Mouse (Mus musculus) embryonic facial prominence, embryonic 14.5 days (tissue): ENCODE data around the gene Axdnd1. TPM values are rescaled to one million over a fixed set of nuclear protein-coding genes. Genes with fewer than 3 reads are reported as not detected.

Experiments
- ATAC-seq: fragments of 200-750 bp; cut with Nextera tagmentation; 2 replicates; pipeline ENCODE4 v1.8.0; 2017; ENCODE audit warnings: low read depth, moderate number of reproducible peaks, moderate TSS enrichment
- DNase-seq: peaks from one replicate; pipeline ENCODE4 v3.0.0-alpha.2; 2015; ENCODE audit warnings: low spot score
- H3K27ac ChIP-seq: fragments of 300-500 bp; sonication (generic); replicated peaks from 2 replicates; pipeline ENCODE4 v1.5.1; 2014; ENCODE audit warnings: low read depth, mild to moderate bottlenecking, low read length, moderate library complexity
- H3K27me3 ChIP-seq: fragments of 300-500 bp; sonication (generic); replicated peaks from 2 replicates; pipeline ENCODE4 v1.6.1; 2014; ENCODE audit warnings: low read length; ENCODE audit not compliant: control insufficient read depth, insufficient read depth
- H3K36me3 ChIP-seq: fragments of 300-500 bp; sonication (generic); 2 replicates; pipeline ENCODE4 v1.6.1; 2014; ENCODE audit warnings: low read length, mixed read lengths; ENCODE audit not compliant: control insufficient read depth, insufficient read depth
- H3K4me1 ChIP-seq: fragments of 300-500 bp; sonication (generic); 2 replicates; pipeline ENCODE4 v1.6.1; 2014; ENCODE audit warnings: antibody characterized with exemption, low read length; ENCODE audit not compliant: control insufficient read depth, insufficient read depth
- H3K4me2 ChIP-seq: fragments of 300-500 bp; sonication (generic); 2 replicates; pipeline ENCODE4 v1.6.1; 2014; ENCODE audit warnings: low read depth, mild to moderate bottlenecking, low read length, moderate library complexity, mixed read lengths
- H3K4me3 ChIP-seq: fragments of 300-500 bp; sonication (generic); 2 replicates; pipeline ENCODE4 v1.5.1; 2014; ENCODE audit warnings: low read depth, mild to moderate bottlenecking, low read length
- H3K9ac ChIP-seq: fragments of 300-500 bp; sonication (generic); 2 replicates; pipeline ENCODE4 v1.6.1; 2014; ENCODE audit warnings: low read depth, mild to moderate bottlenecking, low read length, moderate library complexity, mixed read lengths
- H3K9me3 ChIP-seq: fragments of 300-500 bp; sonication (generic); 2 replicates; pipeline ENCODE4 v1.6.1; 2016; ENCODE audit warnings: low read length; ENCODE audit not compliant: control insufficient read depth
- WGBS: fragments of 180-500 bp; shearing (Covaris S2); extraction: QIAGEN DNeasy Blood & Tissue Kit; methylation state at CpG from one replicate; pipeline ENCODE4 v1.1.7; 2014; 5-methylcytosine and 5-hydroxymethylcytosine counted together
- polyA plus RNA-seq: library from polyadenylated mRNA; unstranded; fragments of >200 nt; fragmentation: Nextera tagmentation; extraction: Ambion mirVana; gene quantifications from 2 replicates; pipeline ENCODE4 v1.2.1, GENCODE M21; 2014

Gene Axdnd1
- polyA plus RNA-seq, 1 experiment from 2014 or later: 0.31 TPM

DNA sequence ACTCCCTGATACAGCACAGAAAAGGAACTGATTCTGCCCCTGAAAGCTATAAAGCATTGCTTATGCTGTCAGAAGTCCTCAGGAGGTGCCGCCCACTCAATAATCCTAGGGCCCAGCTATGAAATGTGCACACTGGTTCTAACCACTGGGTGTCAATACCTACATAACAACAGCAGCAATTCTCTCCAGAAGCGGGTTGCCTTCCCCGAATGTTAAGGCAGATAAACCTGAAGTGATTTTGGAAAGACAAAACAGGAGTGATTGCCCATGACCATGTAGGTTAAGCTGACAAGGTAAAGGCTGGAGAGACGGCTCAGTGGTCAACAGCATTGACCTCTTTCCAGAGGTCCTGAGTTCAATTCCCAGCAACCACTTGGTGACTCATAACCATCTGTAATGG, 4.8 kb upstream of the Axdnd1 start:
- WGBS: 92% methylated on average over 4 of the region's 4 CpGs
- Histone ChIP-seq H3K9ac (no peak overlapping the region), H3K9me3 (no peaks in the 10 kb centered on the region), H3K36me3 (peaks cover 6% of the 10 kb centered on the region; the same call in 1 of the 2 replicates), H3K27ac (no peak overlapping the region), H3K4me3 (no peak overlapping the region), H3K27me3 (no peaks in the 10 kb centered on the region), H3K4me1 (no peaks in the 10 kb centered on the region; the same call in 1 of the 2 replicates), H3K4me2 (no peak overlapping the region)
- no peak for ATAC-seq
- no peak for DNase-seq

- 94% methylated on average over 3 of the region's 3 CpGs for WGBS
- DNase-seq (no peak), ATAC-seq (no peak)
- Histone ChIP-seq H3K36me3 (no peaks in the 10 kb centered on the region), H3K4me1 (no peaks in the 10 kb centered on the region; the same call in 1 of the 2 replicates), H3K4me2 (no peak overlapping the region), H3K9me3 (no peaks in the 10 kb centered on the region), H3K4me3 (no peak overlapping the region), H3K27ac (no peak overlapping the region), H3K9ac (no peak overlapping the region), H3K27me3 (no peaks in the 10 kb centered on the region)
These were observed 3.1 kb upstream of the Axdnd1 start for GRCm38 (mm10) chr1:156424054-156424453.

- Histone ChIP-seq H3K4me1 (no peaks in the 10 kb centered on the region; the same call in 1 of the 2 replicates), H3K27ac (no peak overlapping the region), H3K4me3 (no peak overlapping the region), H3K9me3 (no peaks in the 10 kb centered on the region), H3K36me3 (no peaks in the 10 kb centered on the region), H3K9ac (no peak overlapping the region), H3K4me2 (no peak overlapping the region), H3K27me3 (no peaks in the 10 kb centered on the region)
- WGBS: 80% methylated on average over 6 of the region's 6 CpGs
- DNase-seq (no peak), ATAC-seq (no peak)
These were observed 2.5 kb upstream of the Axdnd1 start for GRCm38 (mm10) chr1:156423493-156423892.

DNA sequence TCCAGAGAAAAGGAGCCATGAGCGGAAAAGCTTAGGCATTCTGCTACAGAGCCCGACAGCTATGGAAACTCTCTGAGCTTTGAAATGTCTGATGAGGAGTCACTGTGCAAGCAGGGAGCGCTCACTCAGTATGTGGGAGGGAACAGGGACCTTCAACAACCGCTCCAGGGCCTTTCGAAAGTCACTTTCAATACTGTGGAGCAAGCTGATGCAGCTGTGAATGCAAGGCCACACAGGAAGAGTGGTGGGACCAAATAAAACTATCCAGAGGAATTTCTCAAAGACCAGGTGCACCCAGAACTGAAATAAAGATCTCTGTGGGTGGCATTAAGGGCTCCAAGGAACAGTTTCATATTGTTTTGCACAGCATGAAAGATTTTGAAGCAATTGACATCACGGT, 1.9 kb upstream of the Axdnd1 start:
- Histone ChIP-seq H3K36me3 (no peaks in the 10 kb centered on the region), H3K27ac (no peak overlapping the region), H3K9ac (no peak overlapping the region), H3K4me2 (no peak overlapping the region), H3K4me3 (no peak overlapping the region), H3K27me3 (no peaks in the 10 kb centered on the region), H3K9me3 (no peaks in the 10 kb centered on the region), H3K4me1 (no peaks in the 10 kb centered on the region; the same call in 1 of the 2 replicates)
- no peak for ATAC-seq
- no peak for DNase-seq
- WGBS: 72% methylated on average over 6 of the region's 6 CpGs

- Histone ChIP-seq H3K27me3 (no peaks in the 10 kb centered on the region), H3K27ac (no peak overlapping the region), H3K9me3 (no peaks in the 10 kb centered on the region), H3K36me3 (no peaks in the 10 kb centered on the region), H3K9ac (no peak overlapping the region), H3K4me1 (no peaks in the 10 kb centered on the region; the same call in 1 of the 2 replicates), H3K4me3 (no peak overlapping the region), H3K4me2 (no peak overlapping the region)
- WGBS: 63% methylated on average over 4 of the region's 4 CpGs
- DNase-seq: no peak
- no peak for ATAC-seq
These were observed 2.8 kb downstream of the Axdnd1 start for GRCm38 (mm10) chr1:156418170-156418569.

- ATAC-seq: no peak
- H3K27me3 ChIP-seq: no peaks in the 10 kb centered on the region
- no peak overlapping the region for H3K4me2 ChIP-seq
- H3K4me3 ChIP-seq: no peak overlapping the region
- 65% methylated on average over 4 of the region's 4 CpGs for WGBS
- H3K36me3 ChIP-seq: no peaks in the 10 kb centered on the region
- no peaks in the 10 kb centered on the region for H3K9me3 ChIP-seq
- H3K9ac ChIP-seq: no peak overlapping the region
- no peak overlapping the region for H3K27ac ChIP-seq
- no peaks in the 10 kb centered on the region for H3K4me1 ChIP-seq
- DNase-seq: no peak
These were observed 12.4 kb downstream of the Axdnd1 start for GRCm38 (mm10) chr1:156408521-156408920.

- H3K27me3 ChIP-seq: no peaks in the 10 kb centered on the region
- H3K36me3 ChIP-seq: no peaks in the 10 kb centered on the region
- H3K4me3 ChIP-seq: no peak overlapping the region
- H3K4me2 ChIP-seq: no peak overlapping the region
- H3K4me1 ChIP-seq: no peaks in the 10 kb centered on the region
- no peak overlapping the region for H3K27ac ChIP-seq
- H3K9me3 ChIP-seq: no peaks in the 10 kb centered on the region
- ATAC-seq (no peak), DNase-seq (peak; percentile 18)
- no peak overlapping the region for H3K9ac ChIP-seq
- WGBS: 52% methylated on average over 3 of the region's 3 CpGs
These were observed 13.0 kb downstream of the Axdnd1 start for GRCm38 (mm10) chr1:156408004-156408403.

DNA sequence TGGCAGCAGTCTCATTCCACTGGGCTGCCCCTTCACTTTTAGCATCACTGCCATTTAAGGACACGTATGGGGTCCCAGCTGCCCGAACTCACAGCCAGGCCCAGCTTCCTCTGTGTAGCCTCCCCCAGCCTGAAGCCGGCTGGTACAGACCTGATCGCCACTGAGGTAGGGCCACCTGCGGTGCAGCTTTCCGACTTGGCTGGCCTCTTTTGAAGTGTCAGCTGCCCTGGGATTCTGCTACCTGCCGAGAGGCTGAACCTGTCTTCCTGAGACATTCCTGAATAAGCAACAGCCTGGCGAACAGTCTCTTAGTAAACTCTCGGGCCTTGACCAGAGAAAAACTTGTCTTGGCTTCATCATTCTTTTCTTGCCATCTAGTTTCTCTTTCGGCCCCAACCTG, 17.7 kb downstream of the Axdnd1 start:
- ATAC-seq: no peak
- DNase-seq: no peak
- Histone ChIP-seq H3K27ac (no peak overlapping the region), H3K9me3 (no peaks in the 10 kb centered on the region), H3K4me3 (no peak overlapping the region), H3K9ac (no peak overlapping the region), H3K27me3 (no peaks in the 10 kb centered on the region), H3K36me3 (no peaks in the 10 kb centered on the region), H3K4me1 (no peaks in the 10 kb centered on the region), H3K4me2 (no peak overlapping the region)
- 43% methylated on average over 10 of the region's 10 CpGs for WGBS

DNA sequence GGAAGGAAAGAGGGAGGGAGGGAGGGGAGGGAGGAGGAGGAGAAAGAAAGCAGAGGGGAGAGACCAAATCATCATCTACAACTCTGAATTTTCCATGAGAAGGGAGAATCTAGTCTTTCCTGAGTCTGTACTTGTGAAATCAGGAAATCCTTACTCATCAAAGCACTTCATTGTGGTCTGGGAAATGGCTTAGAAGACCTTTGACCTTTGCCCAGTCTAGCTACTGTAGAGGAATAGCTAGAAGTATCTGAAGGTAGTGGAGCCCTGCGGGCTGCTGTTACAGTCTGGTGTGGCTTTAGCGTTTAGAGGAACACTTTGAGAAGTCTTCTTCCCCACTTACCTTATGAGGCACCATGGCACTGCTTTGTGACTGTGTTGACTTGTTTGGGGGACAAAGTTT, 18.5 kb downstream of the Axdnd1 start:
- no peak overlapping the region for H3K9ac ChIP-seq
- no peak for DNase-seq
- ATAC-seq: no peak

More for the DNA sequence above, 18.5 kb downstream of the Axdnd1 start:
- Histone ChIP-seq H3K4me3 (no peak overlapping the region), H3K9me3 (no peaks in the 10 kb centered on the region), H3K4me2 (no peak overlapping the region), H3K36me3 (no peaks in the 10 kb centered on the region), H3K27me3 (no peaks in the 10 kb centered on the region), H3K4me1 (no peaks in the 10 kb centered on the region), H3K27ac (no peak overlapping the region)
- 25% methylated on average over 2 of the region's 2 CpGs for WGBS
